Mouse (Mus musculus) midbrain, embryonic 12.5 days (tissue): ENCODE measurements around the gene Gm20388. TPM values are rescaled to one million over a fixed set of nuclear protein-coding genes. Genes with fewer than 3 reads are reported as not detected.

Source experiments
- ATAC-seq: fragments of 200-750 bp; cut with Nextera tagmentation; 2 replicates; pipeline ENCODE4 v1.8.0; 2017; ENCODE audit warnings: low read depth, moderate TSS enrichment, moderate library complexity; ENCODE audit not compliant: low FRiP score
- H3K27ac ChIP-seq: fragments of 300-500 bp; sonication (generic); replicated peaks from 2 replicates; pipeline ENCODE4 v1.5.1; 2016; ENCODE audit warnings: mild to moderate bottlenecking
- H3K27me3 ChIP-seq: fragments of 300-500 bp; sonication (generic); 2 replicates; pipeline ENCODE4 v1.6.1; 2016; ENCODE audit warnings: mild to moderate bottlenecking
- H3K36me3 ChIP-seq: fragments of 300-500 bp; sonication (generic); 2 replicates; pipeline ENCODE4 v1.6.1; 2016
- H3K4me1 ChIP-seq: fragments of 300-500 bp; sonication (generic); 2 replicates; pipeline ENCODE4 v1.6.1; 2016
- H3K4me2 ChIP-seq: fragments of 300-500 bp; sonication (generic); replicated peaks from 2 replicates; pipeline ENCODE4 v1.6.1; 2016; ENCODE audit warnings: mild to moderate bottlenecking, moderate library complexity
- H3K4me3 ChIP-seq: fragments of 300-500 bp; sonication (generic); 2 replicates; pipeline ENCODE4 v1.5.1; 2016; ENCODE audit warnings: mild to moderate bottlenecking
- H3K9ac ChIP-seq: fragments of 300-500 bp; sonication (generic); replicated peaks from 2 replicates; pipeline ENCODE4 v1.6.1; 2016; ENCODE audit warnings: mild to moderate bottlenecking, moderate library complexity
- H3K9me3 ChIP-seq: fragments of 300-500 bp; sonication (generic); 2 replicates; pipeline ENCODE4 v1.6.1; 2016; ENCODE audit warnings: mild to moderate bottlenecking
- WGBS: fragments of 180-500 bp; shearing (Covaris S2); methylation state at CpG from one replicate; pipeline ENCODE4 v1.1.7; 2016; 5-methylcytosine and 5-hydroxymethylcytosine counted together
- polyA plus RNA-seq: library from polyadenylated mRNA; unstranded; fragments of >200 nt; fragmentation: Nextera tagmentation; extraction: Ambion mirVana; gene quantifications from 2 replicates; pipeline ENCODE4 v1.2.1, GENCODE M21; 2016

Gene Gm20388
- polyA plus RNA-seq, 1 experiment from 2014 or later, result not detected

DNA sequence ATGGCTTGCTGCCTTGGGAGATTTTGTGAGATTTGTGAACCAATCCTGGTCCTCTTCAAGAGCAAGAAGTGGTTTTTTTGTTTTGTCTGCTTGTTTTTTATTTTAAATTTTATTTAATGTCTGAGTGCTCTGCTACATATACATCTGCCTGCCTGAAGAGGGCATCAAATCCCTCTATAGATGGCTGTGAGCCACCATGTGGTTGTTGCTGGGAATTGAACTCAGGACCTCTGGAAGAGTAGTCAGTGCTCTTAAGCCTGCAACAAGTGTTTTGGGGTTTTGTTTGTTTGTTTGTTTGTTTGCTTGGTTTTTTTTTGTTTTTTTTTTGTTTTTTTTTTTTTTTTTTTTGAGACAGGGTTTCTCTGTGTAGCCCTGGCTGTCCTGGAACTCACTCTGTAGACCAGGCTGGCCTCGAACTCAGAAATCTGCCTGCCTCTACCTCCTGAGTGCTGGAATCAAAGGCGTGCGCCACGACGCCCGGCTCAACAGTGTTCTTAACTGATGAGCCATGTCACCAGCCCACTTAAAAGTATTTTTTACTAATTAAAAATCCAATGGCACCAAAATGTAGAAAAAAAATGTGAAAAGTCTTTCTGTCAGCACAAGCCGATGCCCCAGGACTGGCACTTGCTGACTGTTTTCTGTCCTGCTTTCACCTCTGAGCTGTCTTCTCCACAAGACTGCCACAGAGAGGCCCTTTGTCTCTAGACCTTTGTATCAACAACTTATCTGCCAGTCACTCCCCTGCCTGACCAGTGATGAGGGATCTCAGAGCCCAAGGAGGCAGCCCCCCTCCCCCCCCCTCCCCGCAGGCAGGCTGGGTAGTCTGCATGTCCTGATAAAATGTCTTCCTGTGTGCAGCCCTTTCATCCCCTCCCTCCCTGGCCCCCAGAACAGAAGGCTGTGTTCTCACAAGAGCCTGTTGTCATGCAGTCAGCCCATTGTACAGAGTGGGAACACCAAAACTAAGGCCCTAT, 3505.6 kb downstream of the Gm20388 start:
- Histone ChIP-seq H3K4me1 (peaks cover 29% of the 10 kb centered on the region), H3K4me2 (peak overlapping the region; percentile 68), H3K36me3 (peaks cover 37% of the 10 kb centered on the region), H3K9me3 (no peaks in the 10 kb centered on the region), H3K4me3 (peak overlapping the region; percentile 12; the same call in 1 of the 2 replicates), H3K9ac (no peak overlapping the region), H3K27me3 (no peaks in the 10 kb centered on the region), H3K27ac (no peak overlapping the region)
- no peak for ATAC-seq
- WGBS, result 85% methylated on average over 8 of the region's 8 CpGs

- Histone ChIP-seq H3K27ac (no peak overlapping the region), H3K27me3 (no peaks in the 10 kb centered on the region), H3K4me2 (peak overlapping the region; percentile 68), H3K4me3 (no peak overlapping the region), H3K9me3 (no peaks in the 10 kb centered on the region), H3K9ac (no peak overlapping the region), H3K36me3 (peaks cover 43% of the 10 kb centered on the region), H3K4me1 (peaks cover 30% of the 10 kb centered on the region)
- 86% methylated on average over 8 of the region's 8 CpGs for WGBS
- no peak for ATAC-seq
Observed at GRCm38 (mm10) chr8:123416944-123417555, 3506.4 kb downstream of the Gm20388 start.

DNA sequence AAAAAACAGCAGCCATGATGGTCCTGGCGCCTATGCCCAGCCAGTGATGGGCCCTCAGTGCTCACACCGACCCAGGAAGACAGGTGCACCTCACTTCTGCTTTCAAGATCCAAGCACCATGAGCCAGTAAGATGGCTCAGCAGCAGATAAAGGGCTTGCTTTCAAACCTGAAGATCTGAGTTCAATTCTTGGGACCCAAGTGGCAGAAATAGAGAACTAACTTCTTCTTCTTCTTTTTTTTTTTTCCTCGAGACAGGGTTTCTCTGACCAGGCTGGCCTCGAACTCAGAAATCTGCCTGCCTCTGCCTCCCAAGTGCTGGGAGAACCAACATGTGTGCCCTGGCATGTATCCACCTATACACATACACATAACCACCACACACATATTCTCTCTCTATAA, 3509.1 kb downstream of the Gm20388 start:
- no peak for ATAC-seq
- no peak overlapping the region for H3K27ac ChIP-seq
- 95% methylated on average over 4 of the region's 4 CpGs for WGBS
- no peak overlapping the region for H3K4me3 ChIP-seq
- peaks cover 20% of the 10 kb centered on the region for H3K4me1 ChIP-seq
- H3K9ac ChIP-seq, result no peak overlapping the region
- no peaks in the 10 kb centered on the region for H3K27me3 ChIP-seq
- no peak overlapping the region for H3K4me2 ChIP-seq
- no peaks in the 10 kb centered on the region for H3K9me3 ChIP-seq
- H3K36me3 ChIP-seq, result peaks cover 54% of the 10 kb centered on the region

DNA sequence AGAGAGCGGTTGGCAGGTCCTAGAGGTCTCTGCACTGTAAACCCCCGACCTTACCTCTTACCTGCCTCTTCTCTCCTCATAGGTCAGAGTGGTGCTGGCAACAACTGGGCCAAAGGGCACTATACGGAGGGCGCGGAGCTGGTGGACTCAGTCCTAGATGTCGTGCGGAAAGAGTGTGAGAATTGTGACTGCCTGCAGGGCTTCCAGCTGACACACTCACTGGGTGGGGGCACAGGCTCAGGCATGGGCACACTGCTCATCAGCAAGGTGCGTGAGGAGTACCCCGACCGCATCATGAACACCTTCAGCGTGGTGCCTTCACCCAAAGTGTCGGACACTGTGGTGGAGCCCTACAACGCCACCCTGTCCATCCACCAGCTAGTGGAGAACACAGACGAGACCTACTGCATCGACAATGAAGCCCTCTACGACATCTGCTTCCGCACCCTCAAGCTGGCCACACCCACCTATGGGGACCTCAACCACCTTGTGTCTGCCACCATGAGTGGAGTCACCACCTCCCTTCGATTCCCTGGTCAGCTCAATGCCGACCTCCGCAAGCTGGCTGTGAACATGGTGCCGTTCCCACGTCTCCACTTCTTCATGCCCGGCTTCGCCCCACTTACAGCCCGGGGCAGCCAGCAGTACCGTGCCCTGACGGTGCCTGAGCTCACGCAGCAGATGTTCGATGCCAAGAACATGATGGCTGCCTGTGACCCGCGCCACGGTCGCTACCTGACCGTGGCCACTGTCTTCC, 3510.1 kb downstream of the Gm20388 start:
- no peak overlapping the region for H3K4me2 ChIP-seq
- H3K27ac ChIP-seq, result no peak overlapping the region
- no peak for ATAC-seq
- H3K27me3 ChIP-seq, result no peaks in the 10 kb centered on the region
- WGBS, result 96% methylated on average over 34 of the region's 34 CpGs
- H3K9ac ChIP-seq, result no peak overlapping the region
- peaks cover 54% of the 10 kb centered on the region for H3K36me3 ChIP-seq
- H3K4me1 ChIP-seq, result peaks cover 20% of the 10 kb centered on the region
- no peaks in the 10 kb centered on the region for H3K9me3 ChIP-seq
- no peak overlapping the region for H3K4me3 ChIP-seq

- no peak overlapping the region for H3K9ac ChIP-seq
- no peak for ATAC-seq
- H3K27me3 ChIP-seq, result no peaks in the 10 kb centered on the region
- H3K27ac ChIP-seq, result no peak overlapping the region
- no peak overlapping the region for H3K4me2 ChIP-seq
- WGBS, result 91% methylated on average over 19 of the region's 19 CpGs
- peaks cover 54% of the 10 kb centered on the region for H3K36me3 ChIP-seq
- 0 out of 2 replicates have a peak, but pooled peaks cover under 1% of the 10 kb centered on the region for H3K9me3 ChIP-seq
- peaks cover 16% of the 10 kb centered on the region for H3K4me1 ChIP-seq
- H3K4me3 ChIP-seq, result no peak overlapping the region
Observed at GRCm38 (mm10) chr8:123421325-123421724, 3510.7 kb downstream of the Gm20388 start.

- 20% methylated on average over 16 of the region's 17 CpGs for WGBS
Observed at GRCm38 (mm10) chr8:123422056-123422780, 3511.6 kb downstream of the Gm20388 start.

DNA sequence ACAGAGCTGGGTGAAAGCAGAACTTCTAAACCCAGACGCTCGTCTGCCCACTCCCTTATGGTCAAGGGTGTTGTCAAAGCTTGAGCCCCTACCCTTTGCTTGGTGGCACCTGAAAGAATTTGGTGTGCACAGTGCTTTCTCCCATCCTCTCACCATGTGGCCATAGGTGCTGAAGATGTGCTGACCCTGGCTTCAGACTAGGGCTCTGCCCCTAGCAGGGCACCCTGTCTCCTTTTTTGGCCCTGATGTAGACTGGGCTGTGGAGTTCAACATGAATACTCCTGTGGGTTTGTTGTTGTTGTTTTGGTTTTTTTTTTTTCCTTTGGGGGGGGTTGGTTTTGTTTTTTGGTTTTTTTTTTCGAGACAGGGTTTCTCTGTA, 3512.1 kb downstream of the Gm20388 start:
- Histone ChIP-seq H3K27me3 (no peaks in the 10 kb centered on the region), H3K9ac (no peak overlapping the region), H3K27ac (0 out of 2 replicates have a peak overlapping the region, but pooled peaks have one; percentile 10), H3K4me3 (no peak overlapping the region), H3K4me1 (peaks cover 6% of the 10 kb centered on the region; the same call in 1 of the 2 replicates), H3K36me3 (peaks cover 52% of the 10 kb centered on the region), H3K4me2 (peak overlapping the region; percentile 29; the same call in 1 of the 2 replicates), H3K9me3 (peaks cover 15% of the 10 kb centered on the region)
- 20% methylated on average over 3 of the region's 3 CpGs for WGBS
- ATAC-seq, result peak; percentile 44

More at GRCm38 (mm10) chr8:123422056-123422780, 3511.6 kb downstream of the Gm20388 start:
- Histone ChIP-seq H3K9ac (no peak overlapping the region), H3K4me3 (no peak overlapping the region), H3K36me3 (peaks cover 54% of the 10 kb centered on the region), H3K9me3 (peaks cover 10% of the 10 kb centered on the region; the same call in 1 of the 2 replicates), H3K4me2 (peak overlapping the region; percentile 29; the same call in 1 of the 2 replicates), H3K4me1 (peaks cover 8% of the 10 kb centered on the region; the same call in 1 of the 2 replicates), H3K27ac (0 out of 2 replicates have a peak overlapping the region, but pooled peaks have one; percentile 10), H3K27me3 (no peaks in the 10 kb centered on the region)
- ATAC-seq, result peak; percentile 60

DNA sequence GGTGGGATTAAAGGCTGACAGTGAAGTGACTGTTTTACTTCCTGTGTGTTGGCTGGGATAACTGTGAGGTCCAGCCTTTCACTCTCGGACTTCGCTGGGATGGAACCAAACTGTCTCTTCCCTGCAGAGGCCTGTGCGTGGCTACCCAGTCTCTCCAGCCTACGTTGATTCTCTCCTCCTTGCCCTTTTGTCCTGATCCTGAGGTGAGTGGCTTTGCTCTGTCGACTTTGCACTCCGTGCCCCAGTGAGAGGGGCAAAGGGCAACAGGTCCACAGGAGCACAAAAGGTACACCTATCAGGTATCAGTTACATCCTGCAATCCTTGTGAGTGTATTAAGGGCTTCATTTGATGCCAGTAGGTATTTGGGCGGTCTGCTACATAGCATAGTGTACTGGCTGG, 3512.8 kb downstream of the Gm20388 start, which contains the start of gene Def8:
TSS of gene Def8 (plus strand) at position 87 of the 400 bp plus-strand sequence.
- Histone ChIP-seq H3K4me1 (peaks cover 6% of the 10 kb centered on the region; the same call in 1 of the 2 replicates), H3K9me3 (peaks cover 22% of the 10 kb centered on the region), H3K27ac (0 out of 2 replicates have a peak within 1 kb of the TSS, but pooled peaks have one; percentile 10), H3K36me3 (peaks cover 45% of the 10 kb centered on the region), H3K9ac (no peak within 1 kb of the TSS), H3K27me3 (no peaks in the 10 kb centered on the region), H3K4me2 (peak within 1 kb of the TSS; percentile 29; the same call in 1 of the 2 replicates), H3K4me3 (no peak within 1 kb of the TSS)
- 76% methylated on average over 7 of the region's 7 CpGs for WGBS
- no peak for ATAC-seq

DNA sequence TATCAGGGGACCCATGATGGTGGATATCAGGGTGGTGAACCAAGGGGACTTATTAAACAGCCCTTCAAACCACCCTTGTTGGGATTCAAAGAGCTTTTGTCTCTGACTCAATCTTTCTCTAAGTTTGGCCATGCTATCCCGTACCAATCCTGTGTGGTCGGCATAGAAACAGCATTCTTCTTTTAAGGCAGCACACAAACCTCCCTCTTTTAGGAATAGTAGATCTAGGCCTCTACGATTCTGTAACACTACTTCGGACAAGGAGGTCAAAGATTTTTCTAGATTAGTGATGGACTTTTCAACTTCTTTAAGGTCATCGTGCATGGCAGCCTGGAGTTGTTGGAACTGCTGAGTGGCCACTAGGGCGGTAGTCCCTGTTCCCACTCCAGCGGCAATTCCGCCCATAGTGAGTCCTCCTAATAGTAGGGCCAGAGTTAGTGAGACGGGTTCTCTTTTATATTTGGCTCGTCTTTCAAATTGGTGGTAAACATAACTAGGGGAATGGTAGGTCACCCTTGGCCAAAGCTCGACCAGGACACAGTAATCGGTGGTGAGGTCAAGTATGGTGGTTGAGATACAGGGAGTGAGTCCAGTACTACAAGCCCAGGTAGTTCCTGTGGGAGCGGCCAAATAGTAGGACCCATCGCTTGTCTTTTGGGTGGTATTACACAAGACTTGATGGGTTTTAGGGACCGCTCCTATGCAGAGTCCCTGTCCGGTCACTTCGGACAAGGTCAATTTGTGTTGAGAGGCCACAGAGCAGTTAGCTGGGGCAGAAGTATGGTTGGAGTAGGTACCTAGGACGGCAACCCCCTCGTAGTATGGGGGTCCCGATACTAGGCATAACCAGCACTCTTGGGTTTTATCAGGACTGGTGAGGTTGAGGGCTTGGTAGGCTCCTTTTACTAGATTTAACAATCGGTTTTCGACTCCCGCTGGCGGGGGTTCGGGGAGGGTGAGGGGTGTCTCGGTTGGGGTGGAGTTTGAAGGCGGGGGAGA, 3516.2 kb downstream of the Gm20388 start:
- ATAC-seq, result no peak
- Histone ChIP-seq H3K36me3 (peaks cover 12% of the 10 kb centered on the region; the same call in 1 of the 2 replicates), H3K27me3 (no peaks in the 10 kb centered on the region), H3K9me3 (peaks cover 45% of the 10 kb centered on the region), H3K4me1 (peaks cover 6% of the 10 kb centered on the region; the same call in 1 of the 2 replicates), H3K27ac (no peak overlapping the region), H3K4me2 (no peak overlapping the region), H3K4me3 (no peak overlapping the region), H3K9ac (no peak overlapping the region)
- 96% methylated on average over 27 of the region's 27 CpGs for WGBS

DNA sequence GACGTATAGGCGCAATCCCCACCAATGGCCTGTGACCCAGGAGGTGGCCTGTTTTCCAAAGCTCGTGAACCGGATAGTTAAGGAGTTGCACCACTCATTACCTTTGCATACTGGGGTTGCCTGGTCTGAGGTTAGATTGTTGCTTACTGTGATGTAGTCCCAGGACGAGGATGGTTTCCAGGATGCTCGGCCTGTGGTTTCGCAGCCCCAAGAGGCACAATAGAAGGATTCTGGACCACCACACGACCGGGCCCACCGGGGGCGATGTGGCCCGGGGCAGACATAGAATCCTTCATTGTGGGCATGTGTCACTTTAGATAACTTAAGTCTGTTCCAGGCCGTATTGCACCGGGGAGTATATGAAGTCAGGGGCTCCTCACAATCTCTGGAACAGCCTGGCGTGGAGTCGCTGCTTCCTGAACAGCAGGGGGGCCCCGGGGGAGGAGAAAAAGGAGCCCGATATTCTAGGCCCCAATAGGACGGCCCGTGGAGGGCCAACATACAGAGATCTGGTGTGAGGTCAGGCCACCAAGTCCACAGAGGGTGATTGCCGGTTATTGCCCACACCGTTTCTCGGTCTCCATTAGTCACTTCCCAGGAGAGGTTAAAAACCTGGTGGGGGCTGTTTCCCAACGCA, 3517.1 kb downstream of the Gm20388 start:
- no peak overlapping the region for H3K4me3 ChIP-seq
- ATAC-seq, result no peak
- no peak overlapping the region for H3K4me2 ChIP-seq
- H3K4me1 ChIP-seq, result no peaks in the 10 kb centered on the region
- H3K36me3 ChIP-seq, result 0 out of 2 replicates have a peak, but pooled peaks cover 5% of the 10 kb centered on the region
- H3K27me3 ChIP-seq, result no peaks in the 10 kb centered on the region
- H3K9me3 ChIP-seq, result peaks cover 53% of the 10 kb centered on the region
- 92% methylated on average over 24 of the region's 24 CpGs for WGBS
- no peak overlapping the region for H3K27ac ChIP-seq
- no peak overlapping the region for H3K9ac ChIP-seq
